Mouse (Mus musculus) inflammation-experienced regulatory T-cells, adult 6 months (primary cell): Measurements from ENCODE around the gene Ak5. TPM values are rescaled to one million over a fixed set of nuclear protein-coding genes. Genes with fewer than 3 reads are reported as not detected.
A peak's percentile ranks its signal among the peaks of the same experiment; 100 is the strongest.

Source experiments
- ATAC-seq: one replicate; pipeline ENCODE4 v1.8.0; 2017
- polyA plus RNA-seq, 3 experiments: library from polyadenylated mRNA; unstranded; fragments of 100-300 nt; shearing (Covaris generic); gene quantifications; one replicate each; pipeline ENCODE4 v1.2.1; 2017

The Ak5 gene
- polyA plus RNA-seq, 3 experiments from 2014 or later = 0.09 TPM; not detected in 2

GRCm38 (mm10) chr3:152516569-152516968, 151.6 kb downstream of the Ak5 start:
- no peak for ATAC-seq

- no peak for ATAC-seq
Measured at GRCm38 (mm10) chr3:152515959-152516358, 152.2 kb downstream of the Ak5 start.

DNA sequence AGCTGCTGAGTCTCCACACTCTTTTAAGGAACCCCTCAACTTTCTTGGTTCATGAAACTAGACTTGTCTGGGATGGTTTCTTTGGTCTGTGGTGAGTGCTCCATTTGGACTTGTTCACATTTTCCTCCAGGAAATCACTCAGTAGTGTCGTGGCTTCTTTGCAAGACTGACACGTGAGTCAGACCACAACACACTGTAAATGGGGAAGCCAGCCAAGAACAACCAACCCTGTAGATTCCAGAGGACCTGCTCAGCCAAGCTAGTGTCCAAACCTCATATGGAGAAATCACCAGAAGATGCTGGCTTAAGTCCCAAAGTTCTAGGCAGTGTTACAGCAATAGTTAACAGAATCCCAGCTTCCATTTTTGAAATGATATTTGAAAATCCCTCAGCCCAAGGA, 155.6 kb downstream of the Ak5 start:
- no peak for ATAC-seq

GRCm38 (mm10) chr3:152509268-152509667, 158.9 kb downstream of the Ak5 start:
- no peak for ATAC-seq

GRCm38 (mm10) chr3:152508419-152508993, 159.7 kb downstream of the Ak5 start:
- no peak for ATAC-seq

GRCm38 (mm10) chr3:152507900-152508299, 160.3 kb downstream of the Ak5 start:
- no peak for ATAC-seq

GRCm38 (mm10) chr3:152498968-152499696, 169.0 kb downstream of the Ak5 start:
- ATAC-seq = no peak

GRCm38 (mm10) chr3:152497842-152498241, 170.3 kb downstream of the Ak5 start:
- no peak for ATAC-seq

DNA sequence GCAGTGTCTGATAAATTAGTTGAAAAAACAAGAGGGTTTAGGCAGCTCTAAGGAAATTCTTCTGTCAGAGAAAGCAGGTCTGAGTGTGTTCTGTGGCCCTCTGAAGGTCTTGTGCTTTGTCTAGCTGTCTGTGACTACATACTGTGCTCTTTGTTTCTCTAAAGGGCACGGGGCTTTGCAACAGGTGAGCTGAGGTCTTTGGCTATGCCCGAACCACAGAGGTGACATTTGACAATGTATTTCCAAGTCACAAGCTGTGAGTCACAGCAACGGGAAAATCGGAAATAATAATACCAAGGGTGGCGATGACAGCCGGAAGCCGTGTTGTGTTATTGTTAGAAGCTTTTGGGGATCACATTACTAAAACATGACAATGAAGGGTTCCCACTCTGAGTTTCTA, 171.1 kb downstream of the Ak5 start:
- no peak for ATAC-seq

DNA sequence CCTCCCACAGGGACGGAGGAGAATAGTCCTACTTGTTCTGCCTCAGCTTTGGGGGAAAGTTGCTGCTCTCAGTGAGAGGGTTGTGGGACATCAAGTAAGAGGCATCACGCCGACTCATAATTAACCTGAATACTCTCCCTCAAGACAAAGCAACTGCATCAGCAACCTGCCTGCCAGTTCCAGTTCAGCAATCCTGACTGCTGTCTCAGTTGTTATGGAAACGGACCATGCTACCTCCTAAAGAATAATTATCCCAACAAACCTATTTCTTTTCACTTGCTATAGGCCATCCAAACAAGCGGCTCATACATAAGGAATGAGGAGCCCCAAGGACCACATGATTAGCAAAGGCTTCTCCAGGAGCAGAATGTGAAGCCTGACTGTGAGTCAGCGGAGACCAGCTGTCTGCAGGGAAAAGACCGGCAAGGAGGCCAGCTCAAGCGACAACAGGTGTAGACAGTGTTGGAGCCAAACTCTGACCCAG, 172.7 kb downstream of the Ak5 start:
- no peak for ATAC-seq

DNA sequence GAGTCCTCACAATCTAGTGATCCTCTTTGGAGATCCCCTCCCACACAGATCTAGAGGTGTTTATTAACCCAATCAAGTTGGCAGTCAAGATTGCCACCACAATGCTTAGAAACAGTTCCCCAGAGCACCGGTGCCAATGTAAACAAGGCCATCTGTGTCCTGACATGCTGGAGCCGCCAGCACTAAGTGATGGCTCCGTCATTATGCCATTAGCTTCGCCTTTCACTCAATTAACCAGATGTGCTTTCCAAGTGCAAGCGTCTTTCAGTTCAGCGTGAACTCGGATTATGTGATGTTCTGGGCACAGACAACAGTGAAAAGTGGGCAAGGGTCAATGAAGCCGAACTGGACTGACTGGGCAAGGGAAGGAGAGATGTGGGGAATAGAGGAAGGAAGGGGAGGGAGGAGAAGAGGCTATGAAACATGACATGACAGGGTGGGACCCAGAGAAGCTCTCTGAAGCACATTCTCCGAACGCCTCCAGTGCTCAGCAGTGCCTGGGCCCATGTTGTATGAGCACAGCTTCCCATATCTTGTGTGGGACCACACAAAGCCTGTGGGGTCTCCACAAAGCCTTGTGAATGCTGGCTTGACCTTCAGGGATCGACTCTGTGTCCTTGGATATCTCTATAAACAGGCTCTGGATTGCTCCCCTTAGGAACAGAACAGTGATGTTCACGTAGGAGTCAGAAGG, 173.3 kb downstream of the Ak5 start:
- ATAC-seq = no peak

DNA sequence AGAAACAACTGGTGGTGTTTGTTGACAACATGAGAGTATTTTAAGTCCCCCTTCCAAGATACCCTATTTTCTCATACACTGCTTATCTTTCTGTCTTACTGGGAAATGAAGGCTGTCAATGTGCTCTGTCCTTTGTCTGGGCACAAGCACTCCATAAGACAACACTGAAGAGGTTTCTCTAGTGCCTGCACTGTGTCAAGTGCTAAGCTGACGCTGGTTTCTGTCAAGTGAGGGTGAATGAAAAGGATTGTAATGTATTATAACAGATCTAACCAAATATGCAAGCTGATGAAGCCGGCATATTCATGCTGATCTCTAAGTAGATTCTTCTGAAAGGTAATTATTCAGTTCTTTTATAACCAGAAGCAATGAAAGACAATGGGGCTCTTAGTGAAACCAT, 174.3 kb downstream of the Ak5 start:
- ATAC-seq = no peak

DNA sequence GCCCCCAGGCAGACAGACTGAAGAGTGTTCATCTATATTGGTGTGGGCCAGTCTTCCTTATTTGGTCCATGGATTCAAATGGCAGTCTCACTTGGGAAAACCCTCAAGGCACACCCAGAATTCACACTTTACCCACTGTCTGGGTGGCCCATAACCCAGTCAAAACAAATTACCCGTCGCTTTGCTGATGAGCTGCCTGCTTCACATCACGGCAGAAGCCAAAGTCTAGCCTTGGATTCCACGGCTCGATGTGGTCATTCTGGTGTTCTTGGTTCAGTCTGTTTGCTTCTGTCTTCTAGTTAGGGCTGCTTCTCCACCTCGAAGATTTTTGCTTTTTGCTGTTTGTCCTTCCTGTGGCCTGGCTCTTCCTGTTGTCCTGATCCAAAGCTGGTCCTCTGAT, 175.9 kb downstream of the Ak5 start:
- ATAC-seq = no peak

DNA sequence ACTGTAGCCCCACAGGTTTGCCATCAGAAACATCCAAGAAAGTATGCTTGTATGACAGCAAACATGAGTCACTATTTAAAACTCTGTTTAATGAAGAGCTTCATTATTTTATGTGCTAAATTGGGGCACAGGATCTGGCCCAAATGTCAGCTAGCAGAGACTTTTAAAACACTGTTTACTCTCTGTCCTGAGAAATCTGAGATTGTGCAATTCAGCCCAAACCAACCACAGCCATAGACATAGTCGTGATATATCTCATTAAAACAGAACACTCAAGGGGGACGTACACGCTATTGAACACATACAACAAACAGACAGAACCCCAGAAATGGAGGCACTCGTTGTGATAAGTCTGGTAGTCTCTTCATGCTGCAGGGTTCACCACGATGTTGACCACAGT, 177.7 kb downstream of the Ak5 start:
- ATAC-seq = no peak

DNA sequence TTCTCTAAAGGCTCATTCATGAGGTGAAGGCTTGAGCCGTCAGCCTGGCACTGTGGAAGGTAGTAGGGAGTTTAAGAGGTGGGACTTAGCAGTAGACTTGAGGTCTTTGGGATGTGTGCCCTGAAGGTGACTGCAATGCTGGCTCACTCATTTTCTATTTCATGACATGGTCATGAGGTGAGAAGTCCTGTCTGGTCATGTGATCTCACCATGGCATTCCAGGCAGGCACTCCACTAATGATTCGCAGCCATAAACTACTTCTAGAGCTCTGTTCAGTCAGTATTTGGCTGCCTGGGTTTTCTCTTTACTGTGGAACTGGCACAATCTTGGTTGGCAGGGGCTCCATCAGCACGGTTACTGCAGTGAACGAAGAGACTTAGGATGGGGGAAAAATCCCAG, 179.2 kb downstream of the Ak5 start:
- ATAC-seq = no peak

DNA sequence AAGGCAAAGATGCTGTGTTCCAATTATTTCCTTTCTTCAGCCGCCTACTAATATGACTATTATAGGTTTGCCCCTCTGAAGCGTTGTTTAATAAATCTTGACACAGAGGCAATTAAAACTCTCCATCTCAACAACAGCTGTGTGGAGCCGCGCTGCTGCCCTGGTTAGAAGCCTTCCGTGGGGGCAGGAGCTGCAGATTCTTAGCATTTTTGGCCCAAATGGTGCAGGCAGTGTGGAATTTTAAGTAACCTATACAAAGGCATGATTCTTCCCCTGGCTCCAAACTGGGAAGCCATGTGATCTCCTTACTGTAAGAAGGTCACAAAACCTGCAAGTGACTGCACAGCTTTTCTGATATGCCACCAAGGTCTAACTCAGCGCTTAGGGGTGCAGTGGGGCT, 184.0 kb downstream of the Ak5 start:
- no peak for ATAC-seq

- ATAC-seq = no peak
Measured at GRCm38 (mm10) chr3:152483800-152484199, 184.4 kb downstream of the Ak5 start.

DNA sequence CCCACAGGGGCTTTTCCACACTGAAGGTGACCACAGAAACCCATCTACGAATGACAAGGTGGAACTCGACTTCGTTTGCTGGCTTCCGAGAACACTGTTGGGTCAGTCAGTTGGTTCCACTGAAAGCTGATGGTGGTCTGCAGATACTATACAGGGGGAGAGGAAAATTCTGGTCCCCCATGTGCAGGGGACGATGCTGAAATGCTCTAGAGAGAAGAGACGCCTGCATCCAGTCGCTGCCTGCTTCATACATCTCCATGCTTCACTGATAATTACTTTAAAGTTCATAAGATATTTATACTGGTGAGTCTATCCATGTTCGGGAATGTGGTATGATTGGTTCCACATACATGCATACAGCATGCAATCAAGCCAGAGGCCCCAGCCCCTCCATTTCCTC, 186.0 kb downstream of the Ak5 start:
- no peak for ATAC-seq

DNA sequence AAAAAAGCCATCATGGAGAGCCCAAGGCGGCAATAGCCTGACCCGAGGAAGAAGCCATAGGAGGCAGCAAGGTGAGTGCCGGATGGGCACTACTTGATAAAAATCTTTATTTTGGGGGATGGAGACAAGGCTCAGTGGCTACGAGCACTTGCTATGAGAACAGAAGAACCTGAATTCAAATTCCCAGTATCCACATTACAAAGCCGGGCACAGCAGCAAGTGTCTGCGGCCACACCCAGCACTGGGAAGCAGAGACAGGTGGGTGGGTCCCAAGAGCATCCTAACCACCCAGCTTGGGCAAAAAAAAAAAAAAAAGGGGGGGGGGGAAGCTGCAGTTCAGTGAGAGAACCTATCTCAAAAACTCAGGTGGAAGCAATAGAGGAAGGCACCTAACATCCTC, 187.8 kb downstream of the Ak5 start:
- no peak for ATAC-seq

- peak; percentile 44 for ATAC-seq
Measured at GRCm38 (mm10) chr3:152478599-152479435, 189.3 kb downstream of the Ak5 start.

- peak; percentile 76 for ATAC-seq
Measured at GRCm38 (mm10) chr3:152477796-152478527, 190.2 kb downstream of the Ak5 start.

DNA sequence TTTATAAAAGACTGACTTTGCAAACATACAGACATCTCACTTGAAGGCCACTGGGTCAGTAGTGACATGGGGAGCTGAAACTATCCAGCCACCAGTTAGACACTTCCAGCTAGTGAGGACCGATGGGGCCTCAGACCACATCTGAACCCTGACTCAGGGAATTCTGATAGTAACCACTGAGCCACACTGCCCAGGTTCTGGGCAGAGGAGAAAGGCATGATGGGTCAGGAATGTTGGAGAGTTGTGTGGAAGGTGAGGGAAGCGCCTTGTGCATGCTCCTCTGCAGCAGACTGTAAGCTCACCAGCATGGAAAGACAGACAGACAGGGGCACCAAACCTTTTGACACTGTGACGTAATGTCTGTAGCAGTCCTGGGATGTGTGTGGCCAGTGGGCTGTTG, 192.3 kb downstream of the Ak5 start:
- no peak for ATAC-seq
